Mouse (Mus musculus) urinary bladder, postnatal 4 days (tissue): ENCODE measurements at regions not wholly inside any gene's neighbourhood (a gene's known extent, or its start where the extent isn't known, plus 50 kb on each side); places are given as distances from the start of the nearest gene placed in this dataset.

Experiments used
- DNase-seq, 2 experiments: peaks; one replicate each; pipeline ENCODE4 v3.0.0; 2021 to 2022; ENCODE audit warnings: low spot score in 2 of 2

GRCm38 (mm10) chr3:35102715-35103591, 452.7 kb downstream of the Sox2 start:
- peak in 1 of 2 experiments; percentile 66 for DNase-seq

DNA sequence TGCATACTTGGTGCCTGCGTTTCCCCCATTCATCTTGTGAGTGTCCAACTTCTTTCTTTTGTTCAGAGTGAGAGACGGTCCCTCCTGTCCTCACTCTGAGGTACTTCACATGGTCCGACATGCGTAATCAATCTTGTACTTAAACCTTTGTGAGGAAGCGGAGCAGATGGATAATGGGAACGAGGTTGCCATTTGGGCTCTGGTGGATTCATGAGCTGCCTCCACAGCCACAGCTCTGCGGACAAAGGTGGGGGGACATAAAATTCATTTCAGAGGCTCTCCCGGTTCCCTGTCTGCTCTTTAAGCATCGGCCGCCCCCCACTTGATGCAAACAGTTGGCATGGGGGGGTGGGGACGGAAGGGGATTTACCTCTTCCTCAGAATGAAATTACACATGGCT, 454.7 kb downstream of the Sox2 start:
- no peak for DNase-seq

DNA sequence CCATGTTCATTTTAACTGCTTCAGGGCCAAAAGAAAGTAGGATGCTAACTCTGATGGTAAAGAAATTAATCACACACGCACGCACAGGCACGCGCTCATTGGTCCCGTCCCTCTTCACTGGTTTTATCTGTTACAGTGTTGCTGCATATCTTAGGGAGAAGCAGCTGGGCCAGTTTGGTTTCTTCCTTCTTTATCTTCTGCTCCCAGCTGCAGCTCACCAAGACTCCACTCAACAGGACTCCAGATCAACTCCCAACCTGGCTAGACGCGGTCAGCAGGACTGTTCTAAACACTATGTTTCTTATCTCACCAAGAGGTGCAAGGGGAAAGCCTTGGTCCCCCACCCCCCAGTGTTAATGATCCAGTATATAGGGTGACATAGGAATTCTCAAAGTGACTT, 455.9 kb downstream of the Sox2 start:
- DNase-seq = no peak

- no peak for DNase-seq
Observed at GRCm38 (mm10) chr3:35133477-35133876, 483.3 kb downstream of the Sox2 start.

DNA sequence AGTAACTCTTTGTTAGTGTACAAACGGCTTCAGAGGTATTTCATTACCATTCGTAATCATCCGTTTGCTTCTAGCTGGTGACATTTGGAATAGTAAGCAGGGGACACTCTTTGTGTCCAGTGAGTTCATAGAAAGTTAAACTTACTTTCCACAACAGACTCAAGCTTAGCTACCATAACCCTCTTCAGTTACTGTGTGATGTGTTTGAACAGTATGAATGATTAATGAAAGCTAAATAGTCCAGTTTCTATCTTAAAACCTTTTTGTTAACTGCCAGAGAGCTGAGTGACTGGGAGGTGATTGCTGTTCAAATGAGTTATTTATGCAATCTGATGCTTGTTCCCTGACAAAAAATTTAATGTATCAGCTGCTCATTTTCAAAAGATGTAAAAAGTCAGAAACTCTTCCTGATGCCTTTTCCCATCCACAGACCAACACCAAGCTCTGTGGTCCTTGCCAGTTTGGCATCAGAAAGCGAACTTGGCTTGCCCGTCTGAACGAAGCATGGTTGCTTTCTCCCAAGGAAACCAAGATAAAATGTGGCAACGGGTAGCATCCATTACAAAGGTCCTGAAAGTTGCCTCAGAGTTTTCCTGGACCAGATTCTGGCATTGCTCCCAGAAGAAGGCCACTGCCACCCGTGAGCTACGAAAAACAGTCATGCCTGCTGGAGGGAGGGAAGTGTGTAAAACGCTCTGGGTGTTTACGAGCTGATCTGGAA, 491.5 kb downstream of the Sox2 start:
- DNase-seq = no peak

GRCm38 (mm10) chr3:35142683-35143082, 492.5 kb downstream of the Sox2 start:
- DNase-seq = no peak

- DNase-seq = no peak
Observed at GRCm38 (mm10) chr3:35145569-35145968, 495.4 kb downstream of the Sox2 start.

DNA sequence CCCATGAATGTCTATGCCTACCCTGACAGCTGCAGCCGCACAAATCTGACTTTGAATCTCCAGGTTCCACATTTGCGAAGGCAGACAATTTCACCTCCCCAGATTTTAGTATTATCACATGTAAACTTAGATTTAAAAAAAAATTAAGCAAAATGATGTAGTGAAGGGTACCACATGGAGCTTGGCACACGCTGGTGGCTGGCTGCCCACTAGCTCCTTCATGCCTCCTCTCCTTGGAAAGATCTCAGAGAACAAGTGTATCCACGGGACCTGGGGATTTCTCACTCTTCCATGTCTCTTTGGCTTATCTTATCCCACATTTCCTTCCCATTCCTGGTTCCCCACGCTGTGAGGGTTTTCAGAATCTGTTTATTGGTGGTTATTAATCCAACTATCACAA, 496.5 kb downstream of the Sox2 start:
- DNase-seq = no peak

GRCm38 (mm10) chr3:35149251-35149691, 499.1 kb downstream of the Sox2 start:
- DNase-seq = no peak

DNA sequence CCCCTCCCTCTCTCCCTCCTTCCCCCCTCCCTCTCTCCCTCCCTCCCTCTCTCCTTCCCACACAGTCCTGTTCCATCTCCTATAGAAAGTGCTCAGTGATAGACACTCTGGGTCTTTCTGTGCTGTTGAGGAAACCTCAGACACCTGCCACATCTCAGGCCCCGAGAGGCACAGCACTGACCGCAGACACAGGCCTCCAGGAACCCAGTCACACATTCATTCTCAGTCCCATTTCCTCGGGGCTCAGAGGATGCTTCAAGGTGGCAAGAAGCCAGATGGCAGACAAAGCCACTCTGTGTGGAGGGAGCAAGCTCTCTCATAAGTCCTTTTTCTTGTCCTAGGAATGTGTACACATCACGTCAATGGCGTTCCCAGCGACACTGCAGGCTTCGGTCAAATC, 502.0 kb downstream of the Sox2 start:
- DNase-seq = no peak

DNA sequence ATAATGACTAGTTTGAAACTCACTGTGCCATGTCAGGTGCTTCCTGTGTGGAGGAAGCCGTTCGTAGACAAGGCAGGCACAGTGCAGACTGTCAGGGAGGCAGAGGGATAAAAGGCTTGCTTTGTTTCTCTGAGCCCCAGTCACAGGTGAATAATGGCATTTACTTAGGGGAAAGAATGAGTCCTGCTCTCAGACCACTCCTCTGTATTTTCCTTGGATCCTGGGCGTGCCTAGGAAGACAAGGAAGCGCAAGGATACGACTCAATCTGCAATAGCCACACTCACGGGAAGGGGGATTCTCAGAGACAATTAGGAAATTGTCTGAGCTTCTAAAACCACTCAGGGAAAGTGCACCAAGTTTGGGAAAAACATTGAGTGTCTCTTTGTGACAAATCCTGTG, 504.1 kb downstream of the Sox2 start:
- no peak for DNase-seq

DNA sequence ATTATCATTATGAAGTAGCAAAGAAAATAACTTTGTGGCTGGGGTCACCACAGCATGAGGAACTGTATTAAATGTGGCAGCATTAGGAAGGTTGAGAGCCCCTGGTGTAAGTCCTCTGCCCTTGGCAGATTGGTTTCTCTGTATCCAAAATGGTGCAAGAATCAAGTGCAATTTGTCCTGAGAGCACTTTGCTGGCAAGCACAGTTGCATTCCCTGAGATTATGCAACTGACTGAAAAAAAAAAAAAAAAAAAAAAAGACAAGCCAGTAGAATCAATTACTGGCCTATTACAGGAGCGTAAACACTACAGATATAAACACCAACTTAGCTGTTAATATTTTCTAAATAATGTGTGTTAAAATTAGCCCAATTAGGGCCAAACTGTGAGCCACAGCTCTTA, 518.5 kb downstream of the Sox2 start:
- no peak for DNase-seq

DNA sequence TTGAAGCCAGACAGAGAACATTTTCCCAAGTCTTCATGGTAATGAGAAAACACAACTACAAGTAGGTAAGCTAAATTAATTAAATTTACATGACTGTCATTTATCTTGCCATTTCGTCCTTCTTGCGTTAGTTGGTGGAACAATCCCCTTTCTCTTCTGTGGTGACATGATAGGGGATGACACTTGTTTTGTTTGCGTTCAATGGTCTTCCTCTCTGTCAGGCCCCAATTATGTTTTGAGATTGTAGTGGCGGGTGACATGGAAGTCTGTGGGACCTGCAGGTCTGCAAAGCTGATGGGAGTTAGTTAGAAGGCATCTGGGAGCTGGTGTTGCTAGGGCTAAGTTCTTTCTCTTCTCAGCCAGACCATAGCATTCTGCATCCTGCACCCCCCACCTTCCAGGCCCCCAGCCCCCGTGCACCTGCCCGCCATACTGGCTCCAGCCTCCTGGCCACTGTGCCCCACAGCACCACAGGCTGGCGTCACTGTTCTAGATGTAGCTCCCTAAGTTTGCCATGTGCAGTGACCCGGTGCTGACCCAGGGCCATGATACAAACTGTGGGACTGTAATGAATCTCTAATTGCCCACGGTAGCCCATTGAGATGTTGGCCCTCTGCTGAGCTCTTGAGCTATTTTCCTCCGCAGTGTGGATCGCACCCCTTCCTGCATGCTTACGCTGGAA, 528.7 kb downstream of the Sox2 start:
- no peak for DNase-seq

GRCm38 (mm10) chr3:35208526-35208925, 545.4 kb upstream of the Atp11b start:
- DNase-seq = no peak

- DNase-seq = no peak
Observed at GRCm38 (mm10) chr3:35219394-35219793, 534.5 kb upstream of the Atp11b start.

GRCm38 (mm10) chr3:35221183-35221582, 532.7 kb upstream of the Atp11b start:
- no peak for DNase-seq

GRCm38 (mm10) chr3:35222251-35222650, 531.7 kb upstream of the Atp11b start:
- DNase-seq = no peak

DNA sequence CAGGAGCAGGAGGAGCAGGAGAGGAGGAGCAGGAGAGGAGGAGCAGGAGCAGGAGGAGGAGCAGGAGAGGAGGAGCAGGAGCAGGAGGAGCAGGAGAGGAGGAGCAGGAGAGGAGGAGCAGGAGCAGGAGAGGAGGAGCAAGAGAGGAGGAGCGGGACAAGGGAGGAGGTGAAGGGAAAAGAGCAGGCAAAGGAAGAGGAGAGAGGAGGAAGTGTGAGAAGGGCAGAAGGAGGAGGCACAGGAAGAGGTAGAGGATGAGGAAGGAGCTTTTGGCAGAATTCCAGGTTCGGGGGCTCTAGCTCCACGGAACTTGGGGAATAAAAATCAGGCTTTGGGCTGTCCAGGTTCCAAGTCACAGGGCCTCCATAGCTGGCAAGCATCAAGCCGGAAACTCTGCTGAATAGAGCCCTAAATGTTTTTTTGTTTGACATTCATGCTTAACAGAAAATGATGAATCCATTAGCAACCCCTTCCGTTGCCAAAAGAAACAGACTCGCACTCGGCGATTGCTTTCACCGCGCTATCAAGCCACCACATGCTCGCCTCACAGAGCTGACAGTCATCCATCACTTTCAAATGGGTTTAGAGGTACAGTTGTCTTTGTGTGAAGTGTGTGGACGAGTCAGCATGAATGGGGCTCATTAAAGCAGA, 528.7 kb upstream of the Atp11b start:
- no peak for DNase-seq

- no peak for DNase-seq
Observed at GRCm38 (mm10) chr3:35225774-35226365, 528.0 kb upstream of the Atp11b start.

- DNase-seq = no peak
Observed at GRCm38 (mm10) chr3:35231158-35231928, 522.6 kb upstream of the Atp11b start.

DNA sequence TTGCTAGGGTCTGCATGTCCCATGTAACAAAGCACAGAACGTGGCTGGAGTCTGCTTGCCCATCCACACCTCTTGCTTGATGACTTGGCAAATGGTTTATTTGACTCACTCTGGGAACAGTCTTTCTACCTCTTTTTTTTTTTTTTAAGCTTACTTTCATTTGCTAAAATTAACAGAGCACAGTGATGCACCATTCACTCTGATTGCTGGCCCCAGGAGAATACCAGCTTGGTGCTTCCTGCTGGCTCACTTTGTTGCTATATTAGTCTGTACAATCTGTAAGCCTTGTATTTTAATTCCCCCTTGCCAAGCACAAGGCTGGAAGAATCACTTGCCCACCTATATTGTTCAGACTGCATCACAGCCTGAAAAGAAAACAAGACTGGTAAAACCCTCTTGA, 521.4 kb upstream of the Atp11b start:
- no peak for DNase-seq
